Mouse (Mus musculus): Measurements from ENCODE around the gene Nfic.

Gene Nfic

GRCm38 (mm10) chr10:81430831-81431525 is 24.5 kb downstream of the Nfic start:
- no peak for DNase-seq (ENCODE audit: low read depth in 1 of 2, low spot score in 2 of 2)

- peak in 1 of 2 experiments; percentile 63 for DNase-seq (ENCODE audit: low read depth in 1 of 2, low spot score in 2 of 2)
These were observed 25.1 kb downstream of the Nfic start for GRCm38 (mm10) chr10:81430141-81430830.

GRCm38 (mm10) chr10:81429605-81430061 is 25.8 kb downstream of the Nfic start:
- DNase-seq (ENCODE audit: low read depth in 1 of 2, low spot score in 2 of 2) = peak in 1 of 2 experiments; percentile 68

DNA sequence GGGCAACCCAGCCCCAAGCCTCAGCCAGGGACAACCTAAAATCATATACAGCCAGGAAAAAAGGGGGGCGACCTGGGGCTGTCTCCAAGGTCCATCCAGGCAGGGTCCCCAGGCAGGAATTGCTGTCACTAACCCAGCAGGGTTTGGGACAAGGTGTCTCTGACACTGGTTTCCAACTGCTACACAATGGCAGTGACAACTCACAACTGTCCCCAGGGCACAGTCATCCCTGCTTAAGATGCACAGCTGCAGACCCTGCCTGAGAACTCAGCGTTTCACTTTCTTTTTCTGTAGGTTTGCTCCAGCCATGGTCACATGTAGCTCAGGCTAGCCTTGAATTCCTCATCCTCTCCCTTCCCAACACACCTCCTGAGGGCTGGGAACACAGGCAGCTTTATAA is 26.3 kb downstream of the Nfic start:
- no peak for DNase-seq (ENCODE audit: low read depth in 1 of 2, low spot score in 2 of 2)

GRCm38 (mm10) chr10:81428507-81428870 is 26.9 kb downstream of the Nfic start:
- no peak for DNase-seq (ENCODE audit: low read depth in 1 of 2, low spot score in 2 of 2)

DNA sequence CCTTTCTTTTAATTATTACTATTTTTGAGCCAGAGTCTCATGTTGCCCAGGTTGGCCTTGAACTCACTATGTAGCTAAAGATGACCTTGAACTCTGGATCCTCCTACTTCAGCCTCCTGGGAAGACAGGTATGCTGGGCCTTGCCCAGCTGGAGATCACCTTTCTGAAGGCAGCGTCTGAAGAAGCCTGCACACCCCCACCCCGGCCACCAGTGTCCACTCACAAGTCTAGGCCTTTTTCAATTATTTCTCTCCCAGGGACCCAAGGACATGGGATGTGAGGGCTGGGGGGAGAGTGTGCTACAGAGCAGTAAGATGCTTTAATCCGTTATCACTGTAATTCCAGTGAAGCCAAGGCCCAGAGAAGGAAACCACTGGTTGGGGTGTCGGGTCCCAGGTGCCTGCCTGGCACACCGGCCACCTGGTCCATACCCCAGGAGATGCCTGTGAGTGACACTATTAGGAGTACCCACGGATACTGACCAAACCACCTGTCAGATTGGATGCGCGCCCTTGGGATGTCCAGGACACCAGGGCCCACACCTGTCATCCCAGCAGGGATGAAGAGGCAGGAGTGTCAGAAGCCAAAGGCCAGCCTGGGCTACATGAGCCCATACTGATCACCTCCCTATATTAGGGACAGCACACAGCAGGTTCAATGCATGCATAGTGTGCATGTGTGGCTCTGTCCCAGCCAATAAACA is 27.5 kb downstream of the Nfic start:
- DNase-seq (ENCODE audit: low read depth in 1 of 2, low spot score in 2 of 2) = no peak

- no peak for DNase-seq (ENCODE audit: low read depth in 1 of 2, low spot score in 2 of 2)
These were observed 28.1 kb downstream of the Nfic start for GRCm38 (mm10) chr10:81427327-81427726.

DNA sequence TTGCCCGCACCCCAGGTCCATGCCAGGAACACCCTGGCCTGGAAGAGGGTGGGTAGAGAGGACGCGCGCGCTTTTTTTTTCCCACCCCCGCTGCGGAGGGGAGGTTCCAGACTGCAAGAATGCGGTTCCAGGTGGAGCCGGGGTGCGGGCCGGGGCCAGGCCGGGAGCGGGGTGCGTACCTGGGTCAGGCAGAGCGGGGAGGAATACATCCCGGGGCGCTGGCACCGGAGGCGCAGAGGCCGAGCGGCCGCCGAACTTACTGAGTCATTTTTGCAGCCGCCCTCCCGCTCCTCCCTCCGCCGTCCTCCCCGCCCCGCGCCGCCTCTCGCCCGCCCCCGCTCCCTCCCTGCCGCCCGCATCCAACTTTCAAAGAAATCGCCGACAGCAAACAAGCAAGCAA is 28.5 kb downstream of the Nfic start:
- DNase-seq (ENCODE audit: low read depth in 1 of 2, low spot score in 2 of 2) = no peak

DNA sequence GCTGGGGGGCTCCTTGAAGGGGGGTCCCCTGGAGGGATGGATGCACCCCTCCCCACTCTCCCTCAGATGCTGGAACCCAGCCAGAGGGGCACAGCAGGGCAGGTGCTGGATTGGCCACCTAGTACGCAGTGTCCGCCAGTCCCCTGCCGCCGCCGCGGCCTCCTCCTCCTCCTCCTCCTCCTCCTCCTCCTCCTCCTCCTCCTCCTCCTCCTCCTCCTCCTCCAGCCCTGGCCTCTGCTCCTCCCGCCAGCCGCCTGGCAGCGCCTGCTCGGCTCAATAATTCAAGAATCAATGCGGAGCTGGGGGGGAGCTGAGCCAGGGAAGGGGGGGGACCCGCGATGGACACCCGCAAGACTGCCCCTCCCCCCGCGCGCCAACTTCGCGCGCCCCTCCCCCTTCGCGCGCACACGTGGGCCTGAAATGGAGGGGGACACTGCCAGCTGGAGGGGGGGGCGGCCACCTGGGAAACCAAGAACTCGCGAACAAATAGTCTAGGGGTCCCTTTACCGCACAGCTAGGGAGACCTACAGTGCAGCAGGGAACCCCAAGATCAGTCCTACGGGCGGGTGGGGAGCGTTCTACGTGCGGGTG is 29.3 kb downstream of the Nfic start:
- DNase-seq (ENCODE audit: low read depth in 1 of 2, low spot score in 2 of 2) = no peak

- DNase-seq (ENCODE audit: low read depth in 1 of 2, low spot score in 2 of 2) = no peak
These were observed 30.1 kb downstream of the Nfic start for GRCm38 (mm10) chr10:81425236-81425850.

- DNase-seq (ENCODE audit: low read depth in 1 of 2, low spot score in 2 of 2) = no peak
These were observed 31.0 kb downstream of the Nfic start for GRCm38 (mm10) chr10:81424246-81425051.

- DNase-seq (ENCODE audit: low read depth in 1 of 2, low spot score in 2 of 2) = no peak
These were observed 31.8 kb downstream of the Nfic start for GRCm38 (mm10) chr10:81423476-81424245.

DNA sequence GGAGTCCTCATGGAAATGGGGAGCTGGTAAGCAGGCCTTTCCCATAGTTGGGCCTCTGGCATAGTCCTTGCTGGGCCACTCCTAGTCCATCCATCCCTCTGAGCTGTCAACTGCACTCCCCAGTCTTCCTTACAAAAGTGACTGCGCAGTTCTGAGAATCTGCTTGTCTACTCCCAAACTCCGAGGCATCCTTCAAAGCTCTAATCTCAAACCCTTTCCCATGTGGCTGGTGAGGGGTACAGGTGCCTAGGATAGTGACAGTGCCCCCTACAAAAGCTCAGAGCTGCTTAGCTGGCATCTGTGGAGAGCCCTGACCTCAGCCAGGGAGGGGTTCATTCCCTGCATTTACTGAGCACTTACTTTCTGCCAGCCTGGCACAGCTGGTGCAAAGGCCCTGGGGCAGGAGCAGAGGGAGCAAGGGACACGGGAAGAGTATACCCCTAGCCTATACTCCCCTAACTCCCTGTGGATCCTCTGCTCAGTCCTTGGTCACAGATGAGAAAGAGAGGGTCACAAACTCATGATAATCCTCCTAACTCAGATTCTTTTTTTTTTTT is 32.7 kb downstream of the Nfic start:
- DNase-seq (ENCODE audit: low read depth in 1 of 2, low spot score in 2 of 2) = no peak

DNA sequence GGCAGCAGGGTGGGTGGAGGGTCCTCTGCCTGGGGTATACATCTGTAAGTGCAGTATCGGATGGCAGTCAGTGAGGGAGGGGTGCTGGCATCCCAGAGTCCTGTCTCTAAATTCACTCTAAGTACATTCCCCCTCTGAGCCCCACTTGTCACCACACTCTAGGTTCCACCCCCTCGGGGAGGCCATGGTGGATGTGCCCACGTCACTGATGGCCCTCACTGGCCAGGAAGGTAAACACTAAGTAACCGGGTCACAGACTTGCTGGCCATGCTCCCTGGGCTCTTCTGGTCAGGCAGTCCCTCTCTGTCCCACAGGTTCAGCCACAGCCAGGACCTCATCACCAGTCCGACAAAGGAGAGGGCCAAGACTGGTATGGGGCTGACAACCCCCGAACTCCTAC is 33.2 kb downstream of the Nfic start:
- no peak for DNase-seq (ENCODE audit: low read depth in 1 of 2, low spot score in 2 of 2)

GRCm38 (mm10) chr10:81421797-81422100 is 33.7 kb downstream of the Nfic start:
- no peak for DNase-seq (ENCODE audit: low read depth in 1 of 2, low spot score in 2 of 2)

DNA sequence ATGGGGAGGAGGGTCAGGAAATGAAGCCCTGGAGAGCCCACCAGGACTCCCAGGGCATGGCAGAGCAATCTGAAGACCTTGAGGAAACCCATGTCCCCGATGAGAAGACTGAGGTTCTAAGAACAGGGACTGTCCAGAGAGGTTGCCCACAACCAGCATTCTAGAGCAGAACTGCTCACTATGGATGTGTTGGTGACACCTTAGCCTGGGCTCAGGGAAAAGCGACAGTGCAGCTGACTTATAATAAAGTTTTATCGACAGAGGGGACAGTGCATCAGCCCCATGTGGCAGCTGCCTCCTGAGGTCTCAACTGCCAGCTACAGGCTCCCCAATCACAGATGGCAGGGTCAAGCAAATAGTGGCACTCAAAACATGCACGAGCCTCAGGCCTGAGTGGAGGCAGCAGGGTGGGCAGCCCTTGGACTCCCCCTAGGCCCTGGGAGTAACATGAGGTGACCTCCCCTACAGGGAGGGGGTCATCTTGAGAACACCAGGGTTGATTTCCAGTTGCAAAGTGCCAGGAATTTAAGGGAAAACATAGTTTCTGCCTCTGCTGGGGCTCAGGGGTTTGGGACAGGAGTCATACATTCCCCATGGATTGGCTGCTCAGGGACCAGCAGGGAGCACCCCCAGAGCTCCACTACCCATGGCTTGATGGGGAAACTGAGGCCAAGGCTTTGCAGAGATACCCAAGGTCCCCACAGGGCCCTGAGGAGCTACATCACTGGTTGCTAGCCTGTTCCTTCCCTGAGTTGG is 34.2 kb downstream of the Nfic start:
- DNase-seq (ENCODE audit: low read depth in 1 of 2, low spot score in 2 of 2) = no peak

DNA sequence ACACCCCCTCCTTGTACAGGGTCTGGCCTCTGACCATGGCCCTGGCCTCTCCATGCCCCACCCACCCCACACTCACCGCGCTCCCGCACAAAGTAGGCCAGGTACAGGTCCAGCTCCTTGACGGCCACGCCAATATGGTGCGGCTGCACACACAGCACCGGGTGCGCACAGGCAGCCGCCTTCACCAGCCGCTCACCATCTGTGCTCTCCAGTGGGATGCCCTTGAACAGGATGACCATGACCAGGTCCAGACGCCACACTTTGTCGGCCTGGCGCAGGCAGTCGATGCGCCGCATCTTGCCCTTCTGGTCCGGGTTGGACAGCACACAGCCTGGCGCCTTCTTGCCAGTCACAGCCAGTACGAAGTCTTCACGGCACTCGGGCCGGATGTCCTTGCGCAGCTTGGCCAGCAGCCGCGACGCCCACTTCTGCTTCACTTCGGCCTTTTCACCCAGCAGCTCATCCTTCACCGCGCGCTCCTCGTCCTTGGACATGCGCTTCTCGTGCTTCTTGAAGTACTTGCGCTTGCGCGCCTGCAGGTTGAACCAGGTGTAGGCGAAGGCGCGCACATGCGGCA is 35.2 kb downstream of the Nfic start:
- DNase-seq (ENCODE audit: low read depth in 1 of 2, low spot score in 2 of 2) = no peak

- DNase-seq (ENCODE audit: low read depth in 1 of 2, low spot score in 2 of 2) = no peak
These were observed 36.1 kb downstream of the Nfic start for GRCm38 (mm10) chr10:81419111-81419928.

Data from monocyte, adult 2 months (primary cell).